Mouse (Mus musculus) layer of hippocampus, adult 11-12 months (tissue): Measurements from ENCODE around the gene Wfdc6b.
A peak's percentile ranks its signal among the peaks of the same experiment; 100 is the strongest.
"Not testable (repeated sequence)": the region's sequence is repeated elsewhere in the genome, so short reads cannot be mapped to it uniquely, and the experiment has no call there.

Source experiments
- DNase-seq: peaks from one replicate; pipeline ENCODE4 v3.0.0; 2022; ENCODE audit warnings: low spot score

Gene Wfdc6b

GRCm38 (mm10) chr2:164613471-164613870 lies at the start of gene Wfdc6b, which contains the start of gene Wfdc8:
TSS of gene Wfdc6b (plus strand) at chr2:164613522.
TSS of gene Wfdc8 (minus strand) at chr2:164613626.
- not testable (repeated sequence) for DNase-seq

GRCm38 (mm10) chr2:164564346-164564745 lies 49.0 kb upstream of the Wfdc6b start:
- DNase-seq: no peak

- no peak for DNase-seq
Measured at GRCm38 (mm10) chr2:164566997-164567396, 46.3 kb upstream of the Wfdc6b start.

- no peak for DNase-seq
Measured at GRCm38 (mm10) chr2:164567460-164567859, 45.9 kb upstream of the Wfdc6b start.

DNA sequence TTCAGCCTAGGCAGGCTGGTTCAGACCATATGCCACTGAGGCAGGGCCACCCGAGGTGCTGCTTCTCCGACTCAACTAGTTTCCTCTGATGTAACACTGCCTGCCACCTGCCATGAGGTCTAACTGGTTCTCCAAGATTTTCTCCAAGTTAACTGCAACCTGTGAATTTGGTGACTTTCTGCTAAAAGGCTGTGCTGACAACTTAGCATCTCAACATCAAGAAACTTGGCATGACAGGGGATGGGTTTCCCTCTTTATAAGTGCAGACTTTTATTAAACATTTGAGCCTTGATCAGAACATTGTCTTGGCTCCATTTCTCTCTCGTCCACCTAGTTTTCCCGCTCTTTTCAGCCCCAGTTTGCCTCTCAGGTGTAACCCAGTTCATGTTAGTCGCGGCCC lies 40.0 kb upstream of the Wfdc6b start, which contains the start of gene Spint3:
Gene Spint3, minus strand, starts transcription at position 101 of the 400 bp plus-strand sequence.
- not testable (repeated sequence) for DNase-seq

DNA sequence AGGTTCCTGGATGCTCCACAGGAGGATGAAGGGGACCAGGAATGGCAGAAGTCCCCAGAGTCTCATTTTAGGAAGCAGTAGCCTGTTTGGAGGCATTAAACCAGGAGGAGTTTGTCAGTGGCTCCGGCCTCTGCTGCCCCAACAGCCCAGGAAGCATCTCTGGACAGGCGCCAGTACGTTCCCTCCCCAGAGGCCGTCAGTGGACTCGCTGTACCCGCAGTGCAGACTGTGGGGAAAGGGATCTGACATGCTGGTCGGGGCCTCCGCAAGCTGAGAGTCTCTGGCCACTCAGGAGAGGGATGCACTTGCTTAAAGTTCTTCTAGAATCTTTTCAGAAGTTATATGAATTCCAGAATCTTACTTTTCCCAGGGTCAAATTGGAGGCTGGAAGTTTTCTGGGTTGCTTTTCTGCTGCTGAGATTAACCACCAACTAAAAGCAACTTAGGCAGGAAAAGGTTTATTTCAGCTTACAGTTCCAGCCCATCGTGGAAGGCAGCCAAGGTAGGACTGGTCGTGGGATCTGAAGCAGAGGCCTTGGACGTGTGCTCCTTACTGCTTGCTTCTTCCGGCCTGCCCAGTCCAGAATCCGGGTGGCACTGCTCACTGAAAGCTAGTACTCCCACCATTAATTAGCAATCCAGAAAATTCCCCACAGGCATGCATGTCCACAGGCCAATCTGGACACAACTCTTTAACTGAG lies 28.1 kb upstream of the Wfdc6b start, which contains the start of gene Wfdc6a:
Gene Wfdc6a, minus strand, starts transcription at position 423 of the 701 bp plus-strand sequence.
- DNase-seq: not testable (repeated sequence)

GRCm38 (mm10) chr2:164592014-164592413 lies 21.3 kb upstream of the Wfdc6b start:
- DNase-seq: peak; percentile 22

GRCm38 (mm10) chr2:164593494-164593893 lies 19.8 kb upstream of the Wfdc6b start, which contains the start of gene Eppin:
TSS of gene Eppin (minus strand) at chr2:164593594.
- no peak for DNase-seq

GRCm38 (mm10) chr2:164600179-164600578 lies 13.1 kb upstream of the Wfdc6b start:
- DNase-seq: no peak

GRCm38 (mm10) chr2:164603482-164603881 lies 9.8 kb upstream of the Wfdc6b start:
- DNase-seq: no peak

DNA sequence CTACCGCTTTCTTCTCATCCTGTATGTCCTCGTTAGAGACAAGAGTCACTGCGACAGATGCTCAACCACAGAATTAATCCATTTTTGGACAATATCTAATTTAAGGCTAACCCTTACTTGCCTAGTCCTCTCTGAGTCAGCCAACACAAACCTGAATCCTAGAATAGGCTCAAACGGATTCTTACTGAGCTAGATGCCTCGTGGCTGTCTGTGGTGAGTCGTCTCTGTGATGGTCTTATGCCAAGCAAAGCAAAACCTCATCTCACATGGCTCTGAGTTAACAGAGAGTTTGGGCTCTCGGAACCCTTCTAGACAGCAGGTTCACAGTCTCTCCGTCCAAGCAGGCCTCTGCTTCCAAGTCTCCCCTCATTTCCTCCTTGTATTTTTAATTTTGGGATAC lies 8.9 kb upstream of the Wfdc6b start:
- DNase-seq: no peak

- no peak for DNase-seq
Measured at GRCm38 (mm10) chr2:164608781-164609180, 4.5 kb upstream of the Wfdc6b start.

DNA sequence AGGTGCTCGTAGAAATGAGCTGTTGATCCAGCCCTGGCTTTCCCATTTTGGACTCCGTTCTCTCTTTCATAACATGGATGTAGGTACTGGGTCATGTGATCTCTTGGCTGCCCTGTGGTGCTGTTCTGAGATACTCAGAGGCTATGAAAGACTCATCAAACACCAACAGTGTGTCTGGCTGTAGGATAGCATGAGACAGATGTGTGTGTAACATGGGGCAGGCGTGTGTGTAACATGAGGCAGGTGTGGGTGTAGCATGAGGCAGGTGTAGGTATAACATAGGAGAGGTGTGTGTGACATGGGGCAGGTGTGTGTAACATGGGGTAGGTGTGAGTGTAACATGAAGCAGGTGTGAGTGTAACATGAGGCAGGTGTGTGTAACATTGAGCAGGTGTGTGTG lies 2.1 kb downstream of the Wfdc6b start:
- DNase-seq: no peak

DNA sequence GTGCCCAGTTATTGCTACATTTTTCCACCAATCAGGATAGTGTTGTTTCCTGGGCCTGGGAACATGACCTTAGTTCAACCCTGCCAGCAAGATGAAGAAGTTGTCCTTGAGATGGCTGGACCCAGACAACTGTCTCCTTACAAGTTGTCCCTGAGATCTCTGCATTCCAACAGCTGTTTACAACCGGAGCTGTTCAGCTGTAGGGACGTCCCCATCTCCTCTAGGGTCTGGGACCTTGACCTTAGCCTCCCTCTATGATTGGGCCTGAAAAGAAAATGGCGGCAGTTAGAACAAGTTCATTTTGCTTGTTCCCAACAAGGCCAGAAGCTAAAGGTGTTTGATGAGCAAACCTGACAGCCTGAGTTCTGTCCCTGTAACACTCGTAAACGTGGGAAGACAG lies 5.7 kb downstream of the Wfdc6b start:
- no peak for DNase-seq

DNA sequence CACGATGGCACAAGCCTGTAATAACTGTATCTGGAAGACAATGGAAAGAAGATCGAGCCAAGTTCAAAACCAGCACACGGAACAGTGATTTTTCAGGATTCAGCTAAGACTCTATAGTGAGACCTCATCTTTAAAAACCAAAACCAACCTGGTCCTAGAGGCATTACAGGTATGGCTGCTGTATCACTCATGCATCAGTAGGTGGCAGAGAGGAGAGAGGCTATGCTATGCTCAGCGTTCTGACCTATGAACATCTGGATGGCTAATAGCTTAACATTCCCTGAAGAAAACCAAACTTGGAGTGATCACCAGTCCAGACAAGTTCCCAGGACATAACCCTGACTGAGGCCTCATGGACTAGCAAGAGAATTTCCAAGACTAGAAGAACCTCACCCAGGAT lies 8.5 kb downstream of the Wfdc6b start:
- DNase-seq: no peak

DNA sequence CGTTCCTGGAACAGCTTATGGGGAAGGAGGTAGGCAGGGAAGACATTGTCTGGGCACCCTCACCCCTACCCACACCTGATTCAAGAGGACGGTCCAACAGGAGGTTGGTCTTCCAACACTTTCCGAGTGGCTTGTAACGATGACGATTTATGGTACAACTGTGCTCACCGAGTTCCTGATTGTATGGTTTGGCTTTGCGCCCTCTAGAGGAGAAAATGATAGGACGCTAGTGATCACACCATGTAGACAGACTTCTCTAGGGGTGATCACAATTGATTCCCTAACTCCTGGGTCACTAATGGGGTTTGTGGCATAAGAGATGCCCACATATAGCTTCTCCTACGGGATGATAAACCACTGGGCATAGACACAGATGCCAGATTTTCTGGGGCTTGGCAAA lies 21.9 kb downstream of the Wfdc6b start:
- DNase-seq: no peak

DNA sequence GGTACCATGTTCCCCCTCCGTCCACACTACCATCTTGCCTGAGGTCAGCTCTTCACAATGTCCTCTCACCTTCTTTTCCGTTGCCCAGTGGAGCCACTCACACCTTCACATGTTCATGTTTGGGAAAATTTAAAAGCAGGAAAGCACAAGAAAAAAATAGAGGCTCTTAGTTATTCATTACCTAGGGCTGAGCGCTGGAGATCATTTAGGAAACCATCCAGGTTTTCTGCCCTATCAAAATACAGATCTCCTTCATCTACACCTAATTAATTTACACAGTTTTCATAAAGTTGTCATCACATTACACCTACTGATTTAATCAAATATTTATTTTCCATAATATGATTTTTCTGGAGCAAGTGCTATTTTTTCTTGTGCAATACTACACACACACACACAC lies 25.4 kb downstream of the Wfdc6b start, which contains the start of gene Wfdc16:
Gene Wfdc16, minus strand, starts transcription at position 101 of the 400 bp plus-strand sequence.
- no peak for DNase-seq

- DNase-seq: no peak
Measured at GRCm38 (mm10) chr2:164641129-164641528, 27.8 kb downstream of the Wfdc6b start.

DNA sequence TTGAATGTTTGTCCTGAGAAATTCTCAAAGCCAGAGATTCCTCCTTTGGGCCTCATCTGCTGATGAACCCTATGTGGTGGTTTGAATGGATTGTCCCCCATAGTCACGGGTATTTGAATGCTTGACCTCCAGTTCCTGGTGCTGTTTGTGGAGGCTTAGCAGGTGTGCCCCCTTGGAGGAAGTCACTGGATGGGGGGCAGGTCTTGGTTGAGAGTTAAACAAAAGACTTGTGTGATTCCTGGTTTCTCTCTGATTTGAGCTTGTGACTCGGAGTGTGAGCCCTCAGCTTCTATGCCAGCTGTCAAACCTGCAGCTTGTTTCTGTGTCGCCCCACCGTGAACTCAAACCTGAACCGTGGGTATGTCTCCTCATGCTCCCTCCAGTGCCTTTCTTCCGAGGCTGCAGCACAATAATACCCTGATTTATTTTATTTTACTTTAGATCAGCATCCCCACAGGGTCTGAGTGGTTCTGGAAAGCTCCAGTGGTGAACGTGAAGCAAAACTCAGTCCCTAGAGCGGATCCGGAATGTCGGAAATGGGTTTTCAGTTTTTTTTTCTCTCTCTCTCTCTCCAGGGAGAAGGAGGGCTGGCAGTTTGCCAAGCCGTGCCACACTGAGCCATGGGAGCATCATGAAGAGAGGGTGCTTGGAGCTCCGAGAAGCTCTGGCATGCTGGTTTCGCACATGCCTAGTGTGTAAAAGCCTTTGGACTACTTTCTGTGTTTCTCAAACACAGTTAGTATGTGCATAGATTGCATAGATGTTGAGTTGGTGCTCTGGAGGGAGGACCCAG lies 28.8 kb downstream of the Wfdc6b start:
- peak; percentile 14 for DNase-seq

DNA sequence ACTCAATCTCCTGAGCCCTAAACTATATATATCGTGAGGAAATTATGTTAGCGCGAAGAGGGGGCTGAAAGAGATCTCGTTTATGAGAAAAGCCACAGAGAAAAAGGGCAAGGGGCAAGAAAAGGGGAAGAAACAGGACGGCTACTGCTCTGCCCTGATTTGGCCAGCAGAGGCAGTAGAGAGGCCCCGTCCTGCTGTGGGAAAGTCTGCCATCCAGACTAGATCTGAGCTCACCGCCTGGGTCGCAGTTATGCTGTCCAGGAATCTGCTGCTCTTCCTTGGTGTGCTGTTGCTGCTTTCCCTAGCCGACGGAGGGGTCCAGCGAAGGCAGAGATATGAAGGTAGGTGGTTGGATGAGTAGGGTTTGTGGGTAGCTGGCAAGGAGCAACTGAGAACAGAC lies 42.5 kb downstream of the Wfdc6b start, which contains the start of gene Wfdc10:
Gene Wfdc10, plus strand, starts transcription at position 189 of the 400 bp plus-strand sequence.
- peak; percentile 21 for DNase-seq

- DNase-seq: no peak
Measured at GRCm38 (mm10) chr2:164656483-164656882, 43.2 kb downstream of the Wfdc6b start, which contains the start of gene Wfdc9. TSS of gene Wfdc9 (minus strand) at chr2:164656583.

DNA sequence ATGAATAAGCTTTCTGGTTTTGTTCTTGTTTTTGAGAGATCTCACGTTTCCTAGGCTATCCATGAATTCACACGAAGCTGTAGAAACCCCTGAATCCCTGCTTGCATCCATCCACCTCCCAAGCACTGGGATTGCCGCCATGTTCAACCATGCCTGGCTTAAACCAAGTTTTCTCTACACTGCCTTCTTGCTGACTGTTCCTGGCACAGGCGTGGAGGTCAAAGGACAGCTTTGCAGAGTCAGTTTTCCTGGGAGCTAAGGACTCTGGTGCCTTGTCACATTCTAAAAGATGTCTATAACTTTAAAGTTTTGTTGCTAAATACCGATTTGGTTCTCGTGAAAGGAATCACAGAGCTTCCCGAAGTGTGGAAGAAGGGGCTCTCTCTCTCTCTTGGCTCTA lies 51.5 kb downstream of the Wfdc6b start:
- no peak for DNase-seq
